Mouse (Mus musculus) C2C12 (cell line): ENCODE results near the gene Gsc2.

Source experiments
- CEBPB ChIP-seq: IDR thresholded peaks from one replicate; pipeline ENCODE4 v1.6.1; 2011; ENCODE audit warnings: low read depth, mild to moderate bottlenecking, control low read depth, moderate library complexity
- CTCF ChIP-seq: IDR thresholded peaks from one replicate; pipeline ENCODE4 v1.5.1; 2011; ENCODE audit not compliant: control insufficient read depth, insufficient read depth, insufficient read length
- FOSL1 ChIP-seq: IDR thresholded peaks from one replicate; pipeline ENCODE4 v1.8.0; 2011; ENCODE audit warnings: mild to moderate bottlenecking, low read length; ENCODE audit not compliant: poor library complexity, insufficient read depth, severe bottlenecking
- MAX ChIP-seq: IDR thresholded peaks from one replicate; pipeline ENCODE4 v1.6.1; 2011; ENCODE audit warnings: mild to moderate bottlenecking, control low read depth
- MYOD1 ChIP-seq: IDR thresholded peaks from one replicate; pipeline ENCODE4 v1.6.1; 2011; ENCODE audit warnings: low read depth; ENCODE audit not compliant: control insufficient read depth, insufficient read length
- MYOG ChIP-seq: IDR thresholded peaks from one replicate; pipeline ENCODE4 v1.6.1; 2011; ENCODE audit not compliant: control insufficient read depth, insufficient read length; ENCODE audit errors: extremely low read depth
- USF1 ChIP-seq: IDR thresholded peaks from one replicate; pipeline ENCODE4 v1.6.1; 2011; ENCODE audit warnings: low read depth, mild to moderate bottlenecking, control low read depth, moderate library complexity

- TF ChIP-seq CTCF (no peak), USF1 (no peak), MAX (no peak), MYOD1 (no peak), MYOG (no peak), CEBPB (no peak), FOSL1 (no peak)
Measured at GRCm38 (mm10) chr16:17882196-17882595, 32.7 kb downstream of the Gsc2 start.
